In genomic region chr2:5613651-5614307, GRCm38 (mm10) we compare ENCODE assay signal across 7 mouse cellular contexts.
DNase-seq lines count a peak whose midpoint lies in the region; ATAC-seq and TF ChIP-seq lines count a peak whose summit lies in the region.

No protein-coding gene starts in this region.

- no peak overlapping the region for H3K4me2 ChIP-seq in heart, embryonic 11.5 days
- H3K4me2 ChIP-seq in kidney, postnatal 0 days (ENCODE audit: low read length): no peak overlapping the region
- H3K4me2 ChIP-seq in midbrain, embryonic 14.5 days (ENCODE audit: low read length): no peak overlapping the region

- no peaks in the 10 kb centered on the region for H3K9me3 ChIP-seq in ES-E14 (ENCODE audit: control insufficient read depth, insufficient read depth, low read depth, low read length)
- H3K9me3 ChIP-seq in heart, embryonic 11.5 days (replicated peaks; ENCODE audit: control insufficient read depth, low read length): no peaks in the 10 kb centered on the region
- no peaks in the 10 kb centered on the region for H3K9me3 ChIP-seq in kidney, postnatal 0 days (replicated peaks; ENCODE audit: low read length)
- H3K9me3 ChIP-seq in midbrain, embryonic 14.5 days (ENCODE audit: control insufficient read depth, low read length): no peaks in the 10 kb centered on the region

- no peak for DNase-seq in ES-E14 (ENCODE audit: low read depth, low spot score)
- DNase-seq in kidney, postnatal 0 days (ENCODE audit: low spot score): peak; percentile 86
- peak; percentile 37 for DNase-seq in midbrain, embryonic 14.5 days
- DNase-seq in thymus, postnatal 14 days: peak; percentile 70
- no peak for DNase-seq in ovary, adult 18-20 months (ENCODE audit: low spot score)

- peak overlapping the region in 1 of 2 experiments; percentile 7; a peak in 1 of 4 replicates for H3K4me3 ChIP-seq in ES-E14 (ENCODE audit: insufficient read depth in 1 of 2, low read depth in 1 of 2, low read length in 2 of 2, poor library complexity in 1 of 2, severe bottlenecking in 1 of 2)
- no peak overlapping the region for H3K4me3 ChIP-seq in bone marrow macrophage, adult 2 months (ENCODE audit: insufficient read depth, low read length)
- no peak overlapping the region for H3K4me3 ChIP-seq in heart, embryonic 11.5 days (ENCODE audit: low read depth, low read length)
- H3K4me3 ChIP-seq in kidney, postnatal 0 days (replicated peaks; ENCODE audit: low read depth, low read length): no peak overlapping the region
- no peak overlapping the region for H3K4me3 ChIP-seq in midbrain, embryonic 14.5 days (replicated peaks; ENCODE audit: low read depth, low read length)

- in situ Hi-C loops in ES-E14 (cut with MboI; ENCODE audit: low sequenced_read_pairs in 2 of 2, unreplicated experiment in 2 of 2): no loop called here

- ATAC-seq in heart, embryonic 11.5 days (replicated peaks; ENCODE audit: insufficient number of reproducible peaks, low FRiP score, low TSS enrichment): peak; percentile 68
- peak; percentile 71 for ATAC-seq in kidney, postnatal 0 days (replicated peaks; ENCODE audit: low FRiP score, low read depth)
- no peak for ATAC-seq in midbrain, embryonic 14.5 days (ENCODE audit: low FRiP score, low TSS enrichment)

- H3K27me3 ChIP-seq in heart, embryonic 11.5 days (ENCODE audit: control insufficient read depth, insufficient read depth, low read length): no peaks in the 10 kb centered on the region
- no peaks in the 10 kb centered on the region for H3K27me3 ChIP-seq in kidney, postnatal 0 days (ENCODE audit: insufficient read depth, low read length)
- H3K27me3 ChIP-seq in midbrain, embryonic 14.5 days (ENCODE audit: control insufficient read depth, insufficient read depth, low read length): no peaks in the 10 kb centered on the region

- peaks cover 2 to 23% of the 10 kb centered on the region in 2 experiments; a peak in 3 of 4 replicates for H3K4me1 ChIP-seq in ES-E14 (ENCODE audit: control insufficient read depth in 2 of 2, insufficient read depth in 2 of 2, low read length in 2 of 2, poor library complexity in 1 of 2)
- H3K4me1 ChIP-seq in bone marrow macrophage, adult 2 months (ENCODE audit: control insufficient read depth, insufficient read depth, low read length): peaks cover 50% of the 10 kb centered on the region
- peaks cover 30% of the 10 kb centered on the region for H3K4me1 ChIP-seq in heart, embryonic 11.5 days (ENCODE audit: control insufficient read depth, insufficient read depth, low read length)
- H3K4me1 ChIP-seq in kidney, postnatal 0 days (replicated peaks; ENCODE audit: insufficient read depth, low read length): no peaks in the 10 kb centered on the region; the same call in 1 of the 2 replicates
- peaks cover 10% of the 10 kb centered on the region; the same call in 1 of the 2 replicates for H3K4me1 ChIP-seq in midbrain, embryonic 14.5 days (ENCODE audit: control insufficient read depth, insufficient read depth, low read length)

- H3K36me3 ChIP-seq in ES-E14 (ENCODE audit: control insufficient read depth, insufficient read depth, low read length, poor library complexity, severe bottlenecking): peaks cover 2% of the 10 kb centered on the region; the same call in 1 of the 2 replicates
- H3K36me3 ChIP-seq in heart, embryonic 11.5 days (ENCODE audit: control insufficient read depth, insufficient read depth, low read length): no peaks in the 10 kb centered on the region
- H3K36me3 ChIP-seq in kidney, postnatal 0 days (ENCODE audit: insufficient read depth, low read length): no peaks in the 10 kb centered on the region
- H3K36me3 ChIP-seq in midbrain, embryonic 14.5 days (ENCODE audit: control insufficient read depth, insufficient read depth, low read length): no peaks in the 10 kb centered on the region

- 0 out of 2 replicates have a peak overlapping the region, but pooled peaks have one; percentile 18 for H3K9ac ChIP-seq in ES-E14 (ENCODE audit: insufficient read depth, low read depth, low read length, poor library complexity, severe bottlenecking)
- H3K9ac ChIP-seq in heart, embryonic 11.5 days (ENCODE audit: low read depth, low read length): peak overlapping the region; percentile 50; the same call in 1 of the 2 replicates
- no peak overlapping the region for H3K9ac ChIP-seq in kidney, postnatal 0 days (ENCODE audit: low read depth, low read length)
- no peak overlapping the region for H3K9ac ChIP-seq in midbrain, embryonic 14.5 days (replicated peaks; ENCODE audit: low read length)

- no peak for TF ChIP-seq POLR2A in bone marrow macrophage, adult 2 months (IDR thresholded peaks at IDR 0.05; ENCODE audit: borderline replicate concordance, low read depth, low read length)

- TF ChIP-seq CTCF in bone marrow macrophage, adult 2 months (IDR thresholded peaks at IDR 0.05; ENCODE audit: low read depth, low read length): no peak
- no peak for TF ChIP-seq CTCF in kidney, postnatal 0 days (IDR thresholded peaks at IDR 0.05; ENCODE audit: low read depth)

- 38% methylated on average over 12 of the region's 12 CpGs for WGBS in heart, embryonic 11.5 days (ENCODE audit: insufficient replicate concordance)
- 33% methylated on average over 12 of the region's 12 CpGs for WGBS in kidney, postnatal 0 days
- WGBS in midbrain, embryonic 14.5 days: 18% methylated on average over 12 of the region's 12 CpGs

- no peak overlapping the region for H3K27ac ChIP-seq in ES-E14 (ENCODE audit: insufficient read depth, low read depth, low read length, poor library complexity, severe bottlenecking)
- peak overlapping the region; percentile 42 for H3K27ac ChIP-seq in bone marrow macrophage, adult 2 months (ENCODE audit: insufficient read depth, low read depth, low read length)
- peak overlapping the region; percentile 82 for H3K27ac ChIP-seq in heart, embryonic 11.5 days (ENCODE audit: low read depth, low read length)
- H3K27ac ChIP-seq in kidney, postnatal 0 days: peak overlapping the region; percentile 81
- H3K27ac ChIP-seq in midbrain, embryonic 14.5 days (replicated peaks; ENCODE audit: low read depth, low read length): 0 out of 2 replicates have a peak overlapping the region, but pooled peaks have one; percentile 28

TF ChIP-seq in ES-E14, 5 proteins besides CTCF, POLR2A, EP300 and RAD21:
- no peak for TF ChIP-seq MAFK (IDR thresholded peaks at IDR 0.05; ENCODE audit: insufficient read depth, low read depth, low read length)
- no peak for TF ChIP-seq ZNF384 (IDR thresholded peaks at IDR 0.05; ENCODE audit: low read depth, low read length)
- no peak for TF ChIP-seq CHD2 (IDR thresholded peaks at IDR 0.05; ENCODE audit: low read depth, low read length)
- TF ChIP-seq ZC3H11A (IDR thresholded peaks at IDR 0.05; ENCODE audit: borderline replicate concordance, low read depth, low read length): no peak
- TF ChIP-seq HCFC1 (IDR thresholded peaks at IDR 0.05; ENCODE audit: borderline replicate concordance, insufficient read depth, low read length): no peak

Comparison
In these comparisons a context has a peak if more than half of its experiments do, and no peak if none do; other contexts are left out.
1. DNase-seq: peak in kidney, postnatal 0 days (single experiment), midbrain, embryonic 14.5 days (single experiment) and thymus, postnatal 14 days (single experiment); none in ES-E14 (single experiment) and ovary, adult 18-20 months (single experiment).
2. H3K9ac ChIP-seq: peak in ES-E14 (single experiment) and heart, embryonic 11.5 days (single experiment); none in kidney, postnatal 0 days (single experiment) and midbrain, embryonic 14.5 days (single experiment).